Mouse (Mus musculus) ES-E14 (cell line): ENCODE measurements around the gene Dusp5. TPM values are rescaled to one million over a fixed set of nuclear protein-coding genes. Genes with fewer than 3 reads are reported as not detected.
A peak's percentile ranks its signal among the peaks of the same experiment; 100 is the strongest.
"Not testable (repeated sequence)": the region's sequence is repeated elsewhere in the genome, so short reads cannot be mapped to it uniquely, and the experiment has no call there.

Experiments
- DNase-seq: peaks from one replicate; pipeline ENCODE4 v3.0.0-alpha.2; 2013; ENCODE audit warnings: low read depth, low spot score
- H3K27ac ChIP-seq: 2 replicates; pipeline ENCODE4 v1.5.1; 2012; ENCODE audit warnings: low read depth, mild to moderate bottlenecking, low read length, moderate library complexity, mixed read lengths; ENCODE audit not compliant: poor library complexity, insufficient read depth, severe bottlenecking
- H3K36me3 ChIP-seq: 2 replicates; pipeline ENCODE4 v1.6.1; 2012; ENCODE audit warnings: mild to moderate bottlenecking, low read length, moderate library complexity, mixed read lengths; ENCODE audit not compliant: control insufficient read depth, poor library complexity, insufficient read depth, severe bottlenecking
- H3K4me1 ChIP-seq, 2 experiments: fragments of 150-350 bp in 1 of 2; sonication (generic) in 1 of 2; 2 replicates each; pipeline ENCODE4 v1.6.1; 2012; ENCODE audit warnings: low read length in 2 of 2, mild to moderate bottlenecking in 1 of 2, mixed read lengths in 1 of 2; ENCODE audit not compliant: control insufficient read depth in 2 of 2, insufficient read depth in 2 of 2, poor library complexity in 1 of 2
- H3K4me3 ChIP-seq, 2 experiments: fragments of 150-350 bp in 1 of 2; sonication (generic) in 1 of 2; 2 replicates each; pipeline ENCODE4 v1.5.1; 2012; ENCODE audit warnings: low read length in 2 of 2, low read depth in 1 of 2, mild to moderate bottlenecking in 1 of 2, mixed read lengths in 1 of 2; ENCODE audit not compliant: insufficient read depth in 1 of 2, poor library complexity in 1 of 2, severe bottlenecking in 1 of 2
- H3K9ac ChIP-seq: 2 replicates; pipeline ENCODE4 v1.6.1; 2012; ENCODE audit warnings: low read depth, mild to moderate bottlenecking, low read length, mixed read lengths; ENCODE audit not compliant: poor library complexity, insufficient read depth, severe bottlenecking
- H3K9me3 ChIP-seq: fragments of 150-350 bp; sonication (generic); 2 replicates; pipeline ENCODE4 v1.6.1; 2012; ENCODE audit warnings: low read depth, mild to moderate bottlenecking, low read length; ENCODE audit not compliant: control insufficient read depth, insufficient read depth
- CHD2 ChIP-seq: IDR thresholded peaks from 2 replicates; pipeline ENCODE4 v1.6.1; 2014; ENCODE audit warnings: mild to moderate bottlenecking, low read depth, low read length, inconsistent platforms
- HCFC1 ChIP-seq: IDR thresholded peaks from 2 replicates; pipeline ENCODE4 v1.6.1; 2012; ENCODE audit warnings: low read length, inconsistent platforms, borderline replicate concordance; ENCODE audit not compliant: insufficient read depth
- MAFK ChIP-seq: IDR thresholded peaks from 2 replicates; pipeline ENCODE4 v1.6.1; 2014; ENCODE audit warnings: mild to moderate bottlenecking, low read depth, low read length, inconsistent platforms; ENCODE audit not compliant: insufficient read depth
- ZC3H11A ChIP-seq: IDR thresholded peaks from 2 replicates; pipeline ENCODE4 v1.6.1; 2012; ENCODE audit warnings: low read depth, mild to moderate bottlenecking, inconsistent platforms, low read length, borderline replicate concordance
- ZNF384 ChIP-seq: IDR thresholded peaks from 2 replicates; pipeline ENCODE4 v1.6.1; 2012; ENCODE audit warnings: low read depth, low read length, inconsistent platforms
- in situ Hi-C, 2 experiments: fragments of 600-800 bp; cut with MboI; formaldehyde crosslinking; loops; one replicate each; pipeline ENCODE4 v1.15.1; 2025; ENCODE audit warnings: low sequenced_read_pairs in 2 of 2, inconsistent platforms in 1 of 2; ENCODE audit not compliant: unreplicated experiment in 2 of 2
- total RNA-seq: library from RNA; depleted of rRNA; stranded (reverse); fragments of 300-350 nt; gene quantifications from 2 replicates; pipeline ENCODE4 v1.2.3, GENCODE M21; 2012

Gene Dusp5
- total RNA-seq, 1 experiment: 24.1 TPM

DNA sequence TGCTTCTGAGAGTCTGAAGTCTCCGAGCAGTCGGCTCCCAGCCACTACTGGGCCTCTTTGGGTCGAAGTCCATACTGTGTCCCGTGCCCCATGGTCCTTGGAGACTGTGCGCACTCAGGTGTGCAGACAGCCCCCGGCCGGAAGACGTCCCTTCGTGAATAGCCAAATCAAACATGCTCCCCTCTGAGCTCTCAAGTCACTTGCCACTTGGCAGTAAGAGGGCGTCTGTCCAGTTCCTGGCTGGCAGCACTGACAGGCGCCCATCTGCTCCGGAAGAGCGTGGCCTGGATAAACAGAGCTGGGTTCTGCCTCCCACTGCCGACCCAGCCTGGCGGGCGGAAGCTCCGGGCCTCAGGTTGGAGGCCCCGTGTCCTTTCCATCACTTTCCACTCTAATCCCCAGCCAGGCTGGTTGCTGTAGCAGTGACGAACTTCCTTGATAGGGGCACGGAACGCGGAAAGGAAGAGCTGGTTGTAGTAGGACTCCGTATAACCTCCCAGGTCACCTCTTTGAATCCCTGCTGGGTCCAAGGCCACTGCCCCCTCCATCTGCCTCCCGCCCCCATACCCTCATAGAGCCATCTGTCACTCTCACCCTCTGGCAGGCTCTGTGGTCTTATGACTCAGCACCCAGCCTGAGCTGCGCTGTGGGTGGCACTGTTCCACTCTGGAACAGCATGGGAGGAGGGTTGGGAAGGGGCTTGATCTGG lies 28.5 kb upstream of the Dusp5 start:
- H3K36me3 ChIP-seq: no peaks in the 10 kb centered on the region
- H3K9me3 ChIP-seq: no peaks in the 10 kb centered on the region
- in situ Hi-C loops: no loop called here
- no peak overlapping the region for H3K27ac ChIP-seq
- H3K4me3 ChIP-seq: peak overlapping the region; percentile 8 to 34; a peak in 3 of 4 replicates
- no peak for DNase-seq
- H3K9ac ChIP-seq: 0 out of 2 replicates have a peak overlapping the region, but pooled peaks have one; percentile 22
- H3K4me1 ChIP-seq: peaks cover 0 to 10% of the 10 kb centered on the region in 2 experiments; a peak in 2 of 4 replicates
- no peak for TF ChIP-seq ZC3H11A
- TF ChIP-seq MAFK: no peak
- no peak for TF ChIP-seq ZNF384
- TF ChIP-seq HCFC1: no peak
- no peak for TF ChIP-seq CHD2

DNA sequence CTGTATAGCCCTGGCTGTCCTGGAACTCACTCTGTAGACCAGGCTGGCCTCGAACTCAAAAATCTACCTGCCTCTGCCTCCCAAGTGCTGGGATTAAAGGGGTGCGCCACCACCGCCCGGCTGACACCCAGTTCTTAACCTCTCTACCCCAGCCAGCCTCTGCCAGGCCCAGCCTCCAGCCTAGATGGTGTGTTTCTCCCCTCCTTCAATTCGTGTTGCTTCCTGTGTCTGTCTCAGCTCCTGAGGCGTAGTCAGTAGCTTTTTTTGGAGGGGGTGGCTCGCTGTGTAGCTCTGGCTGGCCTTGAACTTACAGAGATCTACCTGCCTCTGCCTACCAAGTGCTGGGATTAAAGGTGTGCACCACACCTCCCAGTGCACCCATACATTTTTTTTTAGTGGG lies 27.7 kb upstream of the Dusp5 start:
- DNase-seq, H3K9me3 ChIP-seq: not testable (repeated sequence)

DNA sequence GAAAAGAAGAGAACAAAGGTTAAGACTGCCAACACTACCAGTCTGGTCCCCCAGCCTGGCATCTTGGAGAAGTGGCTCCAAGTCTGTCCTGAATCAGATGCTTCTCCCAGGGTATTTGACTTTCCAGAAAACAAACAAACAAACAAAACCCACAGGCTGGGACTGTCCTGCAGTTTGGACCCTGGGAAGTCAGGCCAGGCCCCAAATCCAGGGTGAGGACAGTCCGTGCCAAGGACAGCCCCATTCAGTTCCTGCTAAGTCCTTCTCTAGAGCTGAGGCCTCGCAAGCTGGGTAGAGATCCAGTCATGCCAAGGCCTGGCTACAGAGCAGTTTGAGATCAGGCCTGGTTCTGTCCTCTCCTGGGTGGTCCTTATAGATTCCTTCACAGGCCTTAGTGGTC lies 27.1 kb upstream of the Dusp5 start:
- H3K9me3 ChIP-seq: no peaks in the 10 kb centered on the region
- H3K27ac ChIP-seq: no peak overlapping the region
- TF ChIP-seq ZNF384: no peak
- TF ChIP-seq CHD2: no peak
- no peak for TF ChIP-seq ZC3H11A
- TF ChIP-seq HCFC1: no peak
- no peak for TF ChIP-seq MAFK
- H3K36me3 ChIP-seq: no peaks in the 10 kb centered on the region
- H3K4me3 ChIP-seq: no peak overlapping the region
- in situ Hi-C loops: no loop called here
- no peak overlapping the region for H3K9ac ChIP-seq
- DNase-seq: no peak
- H3K4me1 ChIP-seq: peaks cover 0 to 10% of the 10 kb centered on the region in 2 experiments; a peak in 2 of 4 replicates

More for the DNA sequence above, 27.7 kb upstream of the Dusp5 start:
- H3K9ac ChIP-seq, H3K4me3 ChIP-seq, in situ Hi-C loops, H3K36me3 ChIP-seq, H3K27ac ChIP-seq: not testable (repeated sequence)
- H3K4me1 ChIP-seq: peaks cover 0 to 10% of the 10 kb centered on the region in 2 experiments; a peak in 2 of 4 replicates

DNA sequence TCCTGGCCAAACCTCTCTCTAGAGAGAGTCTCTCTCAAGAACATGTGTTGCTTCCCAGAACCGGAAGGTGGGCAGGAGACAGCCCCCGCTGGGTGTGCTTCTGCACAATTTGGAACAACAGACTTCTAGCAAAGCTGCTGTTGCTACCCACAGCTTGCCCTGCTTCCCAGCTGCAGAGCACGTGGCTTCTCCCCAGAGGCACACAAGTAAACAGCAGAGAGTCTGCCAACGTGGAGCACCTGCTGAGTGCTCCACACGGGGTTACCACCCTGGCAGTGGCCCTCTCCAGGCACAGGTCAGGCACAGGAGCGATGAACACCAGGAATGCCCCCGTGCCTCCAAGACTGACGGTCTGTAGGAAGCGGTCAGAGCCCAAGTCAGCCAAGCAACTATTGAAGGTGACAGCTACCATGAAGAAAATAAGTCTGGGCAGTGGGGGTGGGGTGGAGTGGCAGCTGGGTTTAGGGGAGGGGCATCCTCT lies 26.0 kb upstream of the Dusp5 start:
- no peak overlapping the region for H3K9ac ChIP-seq
- DNase-seq: no peak
- H3K4me3 ChIP-seq: no peak overlapping the region
- no peaks in the 10 kb centered on the region for H3K36me3 ChIP-seq
- in situ Hi-C loops: no loop called here
- peaks cover 0 to 12% of the 10 kb centered on the region in 2 experiments; a peak in 2 of 4 replicates for H3K4me1 ChIP-seq
- H3K27ac ChIP-seq: no peak overlapping the region
- TF ChIP-seq ZC3H11A (no peak), MAFK (no peak), ZNF384 (no peak), CHD2 (no peak), HCFC1 (no peak)
- no peaks in the 10 kb centered on the region for H3K9me3 ChIP-seq

DNA sequence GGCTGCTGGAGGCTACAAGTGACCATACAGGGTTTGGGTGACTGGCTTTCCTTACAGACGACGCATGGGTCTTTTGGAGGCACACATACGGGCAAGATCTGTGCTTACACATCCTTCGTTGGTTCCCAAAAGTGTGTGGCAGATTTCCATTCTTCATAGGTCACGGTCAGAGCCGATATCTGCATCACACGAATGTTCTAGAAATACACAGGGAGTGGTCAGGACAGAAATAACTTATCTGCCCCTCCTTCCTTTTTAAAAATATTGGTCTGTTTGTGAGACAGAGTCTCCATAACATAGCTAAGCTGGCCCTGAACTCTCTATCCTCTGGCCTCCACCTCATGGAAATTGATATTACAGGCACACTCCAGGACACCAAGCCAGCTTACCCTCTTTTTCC lies 24.7 kb upstream of the Dusp5 start:
- no peaks in the 10 kb centered on the region for H3K36me3 ChIP-seq
- H3K4me3 ChIP-seq: no peak overlapping the region
- in situ Hi-C loops: no loop called here
- no peak overlapping the region for H3K27ac ChIP-seq
- H3K9me3 ChIP-seq: no peaks in the 10 kb centered on the region
- peaks cover 0 to 12% of the 10 kb centered on the region in 2 experiments; a peak in 2 of 4 replicates for H3K4me1 ChIP-seq
- no peak for DNase-seq
- TF ChIP-seq ZC3H11A (no peak), MAFK (no peak), CHD2 (no peak), ZNF384 (no peak)
- no peak overlapping the region for H3K9ac ChIP-seq
